Mouse (Mus musculus) 416B (cell line): ENCODE data around the gene Purb.
"Not testable (repeated sequence)": the region's sequence is repeated elsewhere in the genome, so short reads cannot be mapped to it uniquely, and the experiment has no call there.

ENCODE experiments used
- DNase-seq: peaks from one replicate; pipeline ENCODE4 v3.0.0; 2011; ENCODE audit warnings: low read depth

Purb gene

GRCm38 (mm10) chr11:6444077-6444853 is 31.5 kb downstream of the Purb start, which contains the start of gene H2afv:
H2afv (minus strand) TSS chr11:6444443.
- peak; percentile 100 for DNase-seq

GRCm38 (mm10) chr11:6443727-6444076 is 32.0 kb downstream of the Purb start:
- no peak for DNase-seq

DNA sequence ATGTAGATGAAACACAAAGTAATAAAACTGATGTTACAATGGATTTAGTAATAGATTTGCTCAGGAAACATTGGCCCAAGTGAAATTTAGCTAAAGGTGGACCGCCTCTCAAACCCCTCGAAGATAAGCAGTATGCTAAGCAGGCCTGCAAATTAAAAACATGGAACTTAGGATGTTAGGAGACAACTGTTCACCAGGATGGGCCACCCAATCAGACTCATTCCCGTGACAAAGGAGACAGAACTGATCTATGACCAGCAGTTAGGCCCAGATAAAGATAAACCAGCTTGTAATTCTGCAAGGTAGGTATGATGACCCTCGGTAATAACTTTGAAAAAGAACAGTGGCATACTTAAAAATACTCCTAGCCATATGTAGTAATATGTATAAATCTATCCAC is 32.6 kb downstream of the Purb start:
- peak; percentile 36 for DNase-seq

- no peak for DNase-seq
Observed at GRCm38 (mm10) chr11:6442566-6442965, 33.2 kb downstream of the Purb start.

DNA sequence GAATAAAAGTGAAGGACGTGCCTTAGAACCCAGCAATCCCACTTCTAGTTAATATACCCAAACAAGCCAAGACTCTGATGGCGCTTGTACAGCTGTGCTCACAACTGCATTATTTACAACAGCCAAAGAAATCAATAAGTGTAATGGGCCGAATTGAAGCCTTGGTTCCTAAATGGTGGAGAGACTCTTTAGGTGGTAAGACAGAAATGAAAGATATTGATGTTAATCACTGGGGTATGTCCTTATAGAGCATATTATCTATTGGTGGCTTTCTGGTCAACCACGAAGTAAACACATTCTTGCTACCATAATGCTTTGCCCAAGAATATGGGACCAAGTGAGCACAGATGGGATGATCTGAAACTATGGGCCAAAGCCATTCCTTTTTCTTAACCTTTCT is 35.5 kb downstream of the Purb start:
- no peak for DNase-seq

DNA sequence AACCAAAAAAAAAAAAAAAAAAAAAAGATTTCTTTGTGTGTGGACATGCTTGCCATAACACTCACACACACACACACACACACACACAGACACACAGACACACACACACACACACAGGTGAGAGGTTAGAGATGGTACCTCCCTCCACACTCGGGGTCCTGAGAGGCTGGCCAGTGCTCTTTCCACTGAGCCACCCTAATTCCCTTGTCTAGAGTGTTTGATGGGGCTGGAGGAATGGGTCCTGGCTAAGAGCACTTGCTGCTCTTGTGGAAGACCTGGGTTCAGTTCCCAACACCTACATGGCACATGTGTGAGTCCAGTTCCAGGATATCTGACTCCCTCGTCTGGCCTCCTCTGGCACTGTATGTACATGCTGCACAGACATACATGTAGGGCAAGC is 38.0 kb downstream of the Purb start:
- DNase-seq, result no peak

DNA sequence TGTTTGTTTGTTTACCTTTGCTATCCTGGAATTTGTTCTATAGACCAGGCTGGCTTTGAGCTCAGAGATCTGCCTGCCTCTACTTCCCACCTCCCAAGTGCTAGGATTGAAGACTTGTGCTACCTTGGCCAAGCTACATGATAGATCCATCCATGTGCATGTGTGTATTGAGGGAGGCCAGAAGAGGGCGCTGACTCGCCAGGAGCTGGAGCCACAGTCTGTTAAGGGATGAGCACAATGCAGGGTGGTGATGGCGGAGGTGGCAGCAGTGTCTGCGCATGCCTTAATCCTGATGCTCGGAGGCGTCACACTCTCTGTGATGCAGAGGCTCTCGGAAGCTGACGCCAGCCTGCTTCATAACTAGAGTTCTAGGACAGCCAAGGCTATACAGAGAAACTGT is 39.3 kb downstream of the Purb start:
- DNase-seq, result peak; percentile 68

DNA sequence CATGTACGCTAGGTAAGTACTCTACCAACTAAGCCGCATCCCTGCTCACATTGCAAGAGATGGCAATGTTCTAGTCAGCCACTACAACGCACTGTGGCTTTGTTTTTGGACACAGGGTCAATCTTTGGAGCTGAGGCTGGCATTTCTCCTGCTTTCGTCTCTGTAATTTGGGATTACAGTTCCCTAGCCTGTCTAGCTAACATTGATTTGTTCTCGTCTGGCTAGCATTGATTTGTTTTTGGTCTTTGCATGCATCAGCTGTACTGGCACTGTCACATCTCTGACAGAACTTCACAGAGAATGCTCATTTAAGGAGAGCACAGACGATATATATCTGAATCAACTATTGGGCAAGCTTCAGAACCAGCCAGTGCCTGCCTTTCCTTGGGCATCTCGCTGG is 45.5 kb downstream of the Purb start:
- no peak for DNase-seq

DNA sequence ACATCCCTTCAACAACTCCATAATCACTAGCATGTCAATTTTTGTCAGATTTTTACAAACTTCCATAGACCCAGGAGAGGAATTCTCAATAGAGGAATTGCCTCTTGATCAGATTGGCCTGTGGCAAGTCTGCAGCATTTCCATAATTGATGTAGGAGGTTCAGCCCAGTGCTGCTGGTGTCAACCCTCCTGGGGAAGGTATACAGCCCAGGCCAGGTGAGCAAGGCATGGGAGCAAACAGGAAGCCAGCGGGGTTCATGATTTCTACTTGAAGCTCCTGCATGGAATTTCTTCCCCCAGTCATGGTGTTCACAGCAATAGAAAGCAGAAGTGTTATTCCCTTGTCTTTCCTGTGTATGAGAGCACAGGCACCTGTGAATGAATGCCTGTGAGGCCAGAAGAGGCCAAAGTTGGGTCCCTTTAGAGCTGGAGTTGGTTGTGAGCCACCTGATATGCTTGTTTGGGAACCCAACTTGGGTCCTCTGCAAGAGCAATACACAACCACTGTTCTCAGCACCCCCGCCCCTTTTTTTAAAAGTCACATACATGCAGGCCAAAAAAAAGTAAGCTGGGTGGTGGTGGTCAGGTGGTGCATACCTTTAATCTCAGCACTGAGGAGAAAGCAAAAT is 54.9 kb downstream of the Purb start:
- DNase-seq, result peak; percentile 55

DNA sequence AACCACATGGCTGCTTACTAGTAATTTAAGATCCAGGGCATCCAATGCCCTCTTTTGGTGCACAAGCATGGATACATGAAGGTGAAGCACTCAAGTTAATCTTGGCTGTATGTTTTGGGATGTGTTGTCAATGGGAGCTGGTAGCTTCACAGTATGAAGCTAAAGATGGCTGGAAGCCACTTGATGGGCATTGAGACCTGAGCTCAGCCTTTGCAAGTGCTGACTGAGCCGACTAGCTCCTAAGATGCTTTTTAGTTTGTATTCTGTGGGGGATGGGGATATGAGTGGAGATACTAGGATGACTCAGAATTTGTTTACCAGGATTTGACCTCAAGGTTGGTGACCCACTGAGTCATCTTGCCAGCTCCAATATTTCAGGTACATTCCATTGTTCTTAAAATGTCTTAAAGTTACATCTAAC is 55.4 kb downstream of the Purb start:
- peak; percentile 73 for DNase-seq

GRCm38 (mm10) chr11:6419156-6419555 is 56.6 kb downstream of the Purb start:
- not testable (repeated sequence) for DNase-seq

- DNase-seq, result no peak
Observed at GRCm38 (mm10) chr11:6418751-6419150, 57.0 kb downstream of the Purb start.
